Mouse (Mus musculus) C2C12 (cell line): ENCODE measurements at regions not wholly inside any gene's neighbourhood (a gene's known extent, or its start where the extent isn't known, plus 50 kb on each side); places are given as distances from the start of the nearest gene placed in this dataset.
A peak's percentile ranks its signal among the peaks of the same experiment; 100 is the strongest.

Experiments used
- CTCF ChIP-seq: IDR thresholded peaks from one replicate; pipeline ENCODE4 v1.5.1; 2011; ENCODE audit not compliant: control insufficient read depth, insufficient read depth, insufficient read length
- FOSL1 ChIP-seq: IDR thresholded peaks from one replicate; pipeline ENCODE4 v1.8.0; 2011; ENCODE audit warnings: mild to moderate bottlenecking, low read length; ENCODE audit not compliant: poor library complexity, insufficient read depth, severe bottlenecking
- MYOG ChIP-seq: IDR thresholded peaks from one replicate; pipeline ENCODE4 v1.6.1; 2011; ENCODE audit not compliant: control insufficient read depth, insufficient read length; ENCODE audit errors: extremely low read depth

- TF ChIP-seq CTCF (peak; percentile 38), MYOG (no peak), FOSL1 (no peak)
These were observed 161.2 kb downstream of the Cetn3 start for GRCm38 (mm10) chr13:81944047-81944446.
